Mouse (Mus musculus): ENCODE measurements around the gene Prkcg.

- TF ChIP-seq CTCF (IDR thresholded peaks at IDR 0.05; ENCODE audit: low read depth): no peak
- no peak for TF ChIP-seq EP300 (IDR thresholded peaks at IDR 0.05; ENCODE audit: low read depth)
These were observed 4.4 kb upstream of the Prkcg start for GRCm38 (mm10) chr7:3284604-3285003.

All from liver, postnatal 0 days (tissue).